Mouse (Mus musculus): ENCODE results near the gene Lsamp. TPM values are rescaled to one million over a fixed set of nuclear protein-coding genes. Genes with fewer than 3 reads are reported as not detected.

Gene Lsamp
- total and polyA plus RNA-seq, 3 experiments: not detected

DNA sequence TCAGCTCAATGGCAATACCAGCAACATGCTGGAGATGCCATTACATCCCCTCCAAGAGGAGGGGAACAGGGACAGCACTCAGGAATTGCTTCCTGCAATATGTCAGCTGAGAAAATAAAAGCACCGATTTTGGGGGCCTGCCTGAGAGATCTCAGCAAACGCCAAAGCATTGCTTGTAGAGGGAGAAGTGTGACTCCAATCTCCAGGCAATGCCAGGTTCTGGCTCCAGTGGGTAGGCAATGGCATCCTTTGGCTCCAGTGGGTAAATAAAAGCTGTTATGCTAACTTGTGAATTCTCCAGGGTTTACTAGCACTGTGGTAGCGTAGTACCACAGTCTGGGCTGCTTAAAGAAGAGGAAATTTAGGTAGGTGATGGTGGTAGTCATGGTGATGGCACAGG is 2031.3 kb downstream of the Lsamp start:
- Histone ChIP-seq H3K4me3 (replicated peaks in 1 of 3; ENCODE audit: low read depth in 2 of 3, low read length in 2 of 3, poor library complexity in 1 of 3) (no peak overlapping the region), H3K79me2 (replicated peaks; ENCODE audit: control insufficient read depth, extremely low read depth, insufficient read depth, poor library complexity, severe bottlenecking) (no peaks in the 10 kb centered on the region), H3K4me1 (ENCODE audit: control insufficient read depth in 1 of 2, insufficient read depth in 2 of 2) (no peaks in the 10 kb centered on the region), H3K36me3 (replicated peaks in 1 of 2; ENCODE audit: control insufficient read depth in 1 of 2, insufficient read depth in 1 of 2, low read length in 1 of 2) (no peaks in the 10 kb centered on the region), H3K27ac (ENCODE audit: insufficient read depth, low read depth) (no peak overlapping the region), H3K27me3 (replicated peaks) (no peaks in the 10 kb centered on the region), H3K4me2 (ENCODE audit: insufficient read depth, low read depth, poor library complexity, severe bottlenecking) (no peak overlapping the region), H3K9ac (ENCODE audit: insufficient read depth, low read depth) (no peak overlapping the region), H3K9me3 (replicated peaks; ENCODE audit: low read length) (peaks cover 36% of the 10 kb centered on the region)
- dilution Hi-C loops (cut with MboI; ENCODE audit: extremely low pct_ligation_motif_present, extremely low pct_unique_long_range_greater_than_20kb, low sequenced_read_pairs): no loop called here
- DNase-seq (ENCODE audit: extremely low read depth): no peak
- TF ChIP-seq SMC3 (IDR thresholded peaks at IDR 0.05; ENCODE audit: low read depth, low read length) (no peak), JUN (IDR thresholded peaks at IDR 0.05; ENCODE audit: insufficient read depth, low read depth, low read length) (no peak), BHLHE40 (IDR thresholded peaks at IDR 0.05; ENCODE audit: low read depth, low read length) (no peak), MAFK (IDR thresholded peaks at IDR 0.05; ENCODE audit: insufficient replicate concordance, low read length) (no peak), RCOR1 (conservative IDR thresholded peaks at IDR 0.05; ENCODE audit: low read depth, low read length) (no peak), ELF1 (IDR thresholded peaks at IDR 0.05; ENCODE audit: low read depth, low read length) (no peak), TCF12 (IDR thresholded peaks at IDR 0.05; ENCODE audit: low read depth, low read length) (no peak)
- in situ Hi-C loops (cut with MboI; ENCODE audit: low pct_ligation_motif_present, low pct_unique_long_range_greater_than_20kb, low sequenced_read_pairs): no loop called here

DNA sequence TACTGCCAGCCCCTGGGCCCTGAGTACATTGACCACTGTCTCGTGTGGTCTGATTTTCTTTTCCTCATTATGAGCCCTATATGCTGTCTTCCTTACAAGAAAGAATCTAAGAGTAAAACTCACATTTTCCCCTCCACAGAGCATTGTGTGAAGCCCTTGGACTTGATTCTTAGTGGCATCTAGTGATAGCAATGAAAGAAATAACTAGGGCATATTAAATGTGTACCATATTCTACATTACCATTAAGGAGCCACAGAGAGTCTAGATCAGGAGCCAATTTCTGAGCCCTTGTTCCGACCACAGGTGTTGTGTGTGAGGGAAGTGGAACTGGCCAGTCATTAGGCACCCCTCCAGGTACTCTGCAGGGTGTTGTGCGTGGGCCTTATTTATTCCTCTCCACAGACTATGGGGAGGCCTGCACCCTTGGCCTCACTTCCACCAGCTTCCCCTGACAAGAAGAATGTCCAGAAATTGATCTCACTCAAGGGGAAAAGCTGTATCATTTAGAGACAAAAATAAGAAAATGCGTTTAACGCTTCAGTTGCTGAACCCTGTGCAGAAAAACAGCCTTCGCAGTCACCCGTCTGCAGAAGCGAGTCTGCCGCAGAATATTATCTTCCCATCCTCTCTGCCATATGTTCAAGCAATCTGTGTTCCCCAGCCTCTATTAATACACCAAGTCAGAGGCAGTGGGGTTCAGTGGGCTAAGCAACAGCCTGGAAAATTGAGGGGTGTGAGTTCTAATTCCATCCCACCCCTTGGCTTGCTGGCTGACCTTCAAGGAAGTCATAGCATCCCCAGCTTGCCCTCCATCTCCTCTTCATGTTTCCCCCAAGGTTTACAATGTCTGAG is 2032.9 kb downstream of the Lsamp start:
- no peak overlapping the region for H3K4me2 ChIP-seq (ENCODE audit: insufficient read depth, low read depth, poor library complexity, severe bottlenecking)
- no peaks in the 10 kb centered on the region for H3K4me1 ChIP-seq (ENCODE audit: control insufficient read depth in 1 of 2, insufficient read depth in 2 of 2)
- peaks cover 43% of the 10 kb centered on the region for H3K9me3 ChIP-seq (replicated peaks; ENCODE audit: low read length)
- no peak overlapping the region for H3K9ac ChIP-seq (ENCODE audit: insufficient read depth, low read depth)
- DNase-seq (ENCODE audit: extremely low read depth): no peak
- in situ Hi-C loops (cut with MboI; ENCODE audit: low pct_ligation_motif_present, low pct_unique_long_range_greater_than_20kb, low sequenced_read_pairs): no loop called here
- H3K27me3 ChIP-seq (replicated peaks): no peaks in the 10 kb centered on the region
- dilution Hi-C loops (cut with MboI; ENCODE audit: extremely low pct_ligation_motif_present, extremely low pct_unique_long_range_greater_than_20kb, low sequenced_read_pairs): no loop called here
- no peaks in the 10 kb centered on the region for H3K79me2 ChIP-seq (replicated peaks; ENCODE audit: control insufficient read depth, extremely low read depth, insufficient read depth, poor library complexity, severe bottlenecking)
- no peak overlapping the region for H3K27ac ChIP-seq (ENCODE audit: insufficient read depth, low read depth)
- H3K36me3 ChIP-seq (replicated peaks in 1 of 2; ENCODE audit: control insufficient read depth in 1 of 2, insufficient read depth in 1 of 2, low read length in 1 of 2): no peaks in the 10 kb centered on the region
- TF ChIP-seq CHD2 (IDR thresholded peaks at IDR 0.05; ENCODE audit: low read length) (no peak), E2F4 (IDR thresholded peaks at IDR 0.05; ENCODE audit: insufficient replicate concordance, low read depth, low read length) (no peak), SMC3 (IDR thresholded peaks at IDR 0.05; ENCODE audit: low read depth, low read length) (no peak), JUND (conservative IDR thresholded peaks at IDR 0.05; ENCODE audit: low read depth, low read length) (no peak), ZC3H11A (IDR thresholded peaks at IDR 0.05; ENCODE audit: low read depth, low read length) (no peak), NRF1 (IDR thresholded peaks at IDR 0.05; ENCODE audit: low read depth, low read length) (no peak), MYC (IDR thresholded peaks at IDR 0.05; ENCODE audit: low read depth, low read length) (no peak), POLR2AphosphoS2 (IDR thresholded peaks at IDR 0.05; ENCODE audit: low read depth, low read length) (no peak), IRF4 (IDR thresholded peaks at IDR 0.05; ENCODE audit: low read depth, low read length) (no peak), ZNF384 (IDR thresholded peaks at IDR 0.05; ENCODE audit: low read depth, low read length) (no peak), MAX (IDR thresholded peaks at IDR 0.05; ENCODE audit: low read length) (no peak), MAFK (IDR thresholded peaks at IDR 0.05; ENCODE audit: insufficient replicate concordance, low read length) (no peak), USF2 (conservative IDR thresholded peaks at IDR 0.05; ENCODE audit: low read depth, low read length) (no peak), POLR2A (IDR thresholded peaks at IDR 0.05; ENCODE audit: low read depth, low read length) (no peak), SIN3A (IDR thresholded peaks at IDR 0.05; ENCODE audit: low read length) (no peak), TBP (conservative IDR thresholded peaks at IDR 0.05; ENCODE audit: low read depth, low read length) (no peak), KAT2A (IDR thresholded peaks at IDR 0.05; ENCODE audit: insufficient replicate concordance, low read length) (no peak)
- no peak overlapping the region for H3K4me3 ChIP-seq (replicated peaks in 1 of 3; ENCODE audit: low read depth in 2 of 3, low read length in 2 of 3, poor library complexity in 1 of 3)
